Mouse (Mus musculus): ENCODE data around the gene Arhgef38. TPM values are rescaled to one million over a fixed set of nuclear protein-coding genes. Genes with fewer than 3 reads are reported as not detected.

Gene Arhgef38
- total and polyA plus RNA-seq, 2 experiments from 2014 or later = 0.06 to 0.22 TPM

GRCm38 (mm10) chr3:133213434-133214114, 21.2 kb downstream of the Arhgef38 start:
- no peaks in the 10 kb centered on the region for H3K4me1 ChIP-seq (ENCODE audit: insufficient read depth, low read length)
- no peak overlapping the region for H3K4me2 ChIP-seq (ENCODE audit: low read depth, low read length, poor library complexity, severe bottlenecking)
- ATAC-seq (ENCODE audit: low FRiP score) (no peak), DNase-seq (ENCODE audit: low spot score) (no peak)
- WGBS = 92% methylated on average over 3 of the region's 3 CpGs
- no peaks in the 10 kb centered on the region for H3K27me3 ChIP-seq (ENCODE audit: insufficient read depth, low read length)
- H3K9me3 ChIP-seq (ENCODE audit: low read length) = no peaks in the 10 kb centered on the region
- H3K27ac ChIP-seq (ENCODE audit: low read depth, low read length) = no peak overlapping the region
- H3K36me3 ChIP-seq (ENCODE audit: insufficient read depth, low read length) = no peaks in the 10 kb centered on the region
- no peak for TF ChIP-seq CTCF (IDR thresholded peaks at IDR 0.05)
- H3K4me3 ChIP-seq (ENCODE audit: low read depth, low read length) = no peak overlapping the region
- H3K9ac ChIP-seq (replicated peaks; ENCODE audit: low read length, poor library complexity, severe bottlenecking) = no peak overlapping the region

GRCm38 (mm10) chr3:133211324-133211723, 23.4 kb downstream of the Arhgef38 start:
- H3K4me1 ChIP-seq (ENCODE audit: insufficient read depth, low read length) = no peaks in the 10 kb centered on the region
- no peaks in the 10 kb centered on the region for H3K27me3 ChIP-seq (ENCODE audit: insufficient read depth, low read length)
- H3K36me3 ChIP-seq (ENCODE audit: insufficient read depth, low read length) = no peaks in the 10 kb centered on the region
- H3K4me2 ChIP-seq (ENCODE audit: low read depth, low read length, poor library complexity, severe bottlenecking) = no peak overlapping the region
- no peak overlapping the region for H3K9ac ChIP-seq (replicated peaks; ENCODE audit: low read length, poor library complexity, severe bottlenecking)
- H3K9me3 ChIP-seq (ENCODE audit: low read length) = no peaks in the 10 kb centered on the region
- ATAC-seq (ENCODE audit: low FRiP score) (no peak), DNase-seq (ENCODE audit: low spot score) (no peak)
- no peak overlapping the region for H3K4me3 ChIP-seq (ENCODE audit: low read depth, low read length)
- WGBS = 94% methylated on average over 3 of the region's 3 CpGs
- H3K27ac ChIP-seq (ENCODE audit: low read depth, low read length) = no peak overlapping the region
- no peak for TF ChIP-seq CTCF (IDR thresholded peaks at IDR 0.05)

GRCm38 (mm10) chr3:133203713-133204112, 31.0 kb downstream of the Arhgef38 start:
- Histone ChIP-seq H3K9me3 (ENCODE audit: low read length) (no peaks in the 10 kb centered on the region), H3K27ac (ENCODE audit: low read depth, low read length) (no peak overlapping the region), H3K4me1 (ENCODE audit: insufficient read depth, low read length) (no peaks in the 10 kb centered on the region), H3K9ac (replicated peaks; ENCODE audit: low read length, poor library complexity, severe bottlenecking) (no peak overlapping the region), H3K4me3 (ENCODE audit: low read depth, low read length) (no peak overlapping the region), H3K4me2 (ENCODE audit: low read depth, low read length, poor library complexity, severe bottlenecking) (no peak overlapping the region), H3K27me3 (ENCODE audit: insufficient read depth, low read length) (no peaks in the 10 kb centered on the region), H3K36me3 (ENCODE audit: insufficient read depth, low read length) (no peaks in the 10 kb centered on the region)
- no peak for ATAC-seq (ENCODE audit: low FRiP score)
- no peak for DNase-seq (ENCODE audit: low spot score)
- WGBS = 78% methylated on average over 2 of the region's 2 CpGs
- no peak for TF ChIP-seq CTCF (IDR thresholded peaks at IDR 0.05)

DNA sequence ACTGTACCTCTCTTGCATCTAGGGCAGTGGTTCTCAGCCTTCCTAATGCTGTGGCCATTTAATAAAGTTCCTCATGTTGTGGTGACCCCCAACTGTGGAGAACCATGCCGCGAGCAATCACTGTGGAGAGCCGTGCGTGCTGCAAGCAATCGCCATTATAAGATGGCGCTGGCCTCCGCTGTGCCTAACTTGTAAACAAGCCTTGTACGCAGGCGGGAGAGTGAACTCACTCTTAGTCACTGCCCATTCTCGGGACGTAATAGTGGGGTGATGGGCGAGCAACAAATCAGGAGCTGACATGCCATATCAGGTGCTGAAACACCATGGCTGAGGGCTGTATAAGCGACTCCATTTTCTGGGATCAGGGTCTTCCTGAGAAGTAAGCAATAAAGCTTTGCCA, 32.6 kb downstream of the Arhgef38 start:
- no peak for ATAC-seq (ENCODE audit: low FRiP score)

GRCm38 (mm10) chr3:133188930-133189329, 45.8 kb downstream of the Arhgef38 start:
- no peaks in the 10 kb centered on the region for H3K4me1 ChIP-seq (ENCODE audit: insufficient read depth, low read length)
- no peak for TF ChIP-seq CTCF (IDR thresholded peaks at IDR 0.05)
- H3K27me3 ChIP-seq (ENCODE audit: insufficient read depth, low read length) = no peaks in the 10 kb centered on the region
- DNase-seq (ENCODE audit: low spot score) (no peak), ATAC-seq (ENCODE audit: low FRiP score) (no peak)
- no peak overlapping the region for H3K27ac ChIP-seq (ENCODE audit: low read depth, low read length)
- WGBS = 78% methylated on average over 3 of the region's 3 CpGs
- H3K4me2 ChIP-seq (ENCODE audit: low read depth, low read length, poor library complexity, severe bottlenecking) = no peak overlapping the region
- no peaks in the 10 kb centered on the region for H3K9me3 ChIP-seq (ENCODE audit: low read length)
- H3K9ac ChIP-seq (replicated peaks; ENCODE audit: low read length, poor library complexity, severe bottlenecking) = no peak overlapping the region
- no peaks in the 10 kb centered on the region for H3K36me3 ChIP-seq (ENCODE audit: insufficient read depth, low read length)
- H3K4me3 ChIP-seq (ENCODE audit: low read depth, low read length) = no peak overlapping the region

More for the DNA sequence above, 32.6 kb downstream of the Arhgef38 start:
- TF ChIP-seq CTCF (IDR thresholded peaks at IDR 0.05) = no peak
- Histone ChIP-seq H3K27ac (ENCODE audit: low read depth, low read length) (no peak overlapping the region), H3K4me1 (ENCODE audit: insufficient read depth, low read length) (no peaks in the 10 kb centered on the region), H3K4me2 (ENCODE audit: low read depth, low read length, poor library complexity, severe bottlenecking) (no peak overlapping the region), H3K36me3 (ENCODE audit: insufficient read depth, low read length) (no peaks in the 10 kb centered on the region), H3K27me3 (ENCODE audit: insufficient read depth, low read length) (no peaks in the 10 kb centered on the region), H3K4me3 (ENCODE audit: low read depth, low read length) (no peak overlapping the region), H3K9ac (replicated peaks; ENCODE audit: low read length, poor library complexity, severe bottlenecking) (no peak overlapping the region), H3K9me3 (ENCODE audit: low read length) (no peaks in the 10 kb centered on the region)
- no peak for DNase-seq (ENCODE audit: low spot score)
- WGBS = 92% methylated on average over 13 of the region's 13 CpGs

- Histone ChIP-seq H3K36me3 (ENCODE audit: insufficient read depth, low read length) (no peaks in the 10 kb centered on the region), H3K4me2 (ENCODE audit: low read depth, low read length, poor library complexity, severe bottlenecking) (no peak overlapping the region), H3K9me3 (ENCODE audit: low read length) (no peaks in the 10 kb centered on the region), H3K4me1 (ENCODE audit: insufficient read depth, low read length) (no peaks in the 10 kb centered on the region), H3K4me3 (ENCODE audit: low read depth, low read length) (no peak overlapping the region), H3K27ac (ENCODE audit: low read depth, low read length) (no peak overlapping the region), H3K9ac (replicated peaks; ENCODE audit: low read length, poor library complexity, severe bottlenecking) (no peak overlapping the region), H3K27me3 (ENCODE audit: insufficient read depth, low read length) (no peaks in the 10 kb centered on the region)
- WGBS = 82% methylated on average over 3 of the region's 3 CpGs
- DNase-seq (ENCODE audit: low spot score) (no peak), ATAC-seq (ENCODE audit: low FRiP score) (no peak)
- no peak for TF ChIP-seq CTCF (IDR thresholded peaks at IDR 0.05)
These were observed 47.2 kb downstream of the Arhgef38 start for GRCm38 (mm10) chr3:133187524-133187923.
